Mouse (Mus musculus) kidney, postnatal 4 days (tissue): ENCODE results near the gene Gm19684.

Source experiments
- DNase-seq, 2 experiments: peaks; one replicate each; pipeline ENCODE4 v3.0.0; 2021; ENCODE audit warnings: mixed read lengths in 2 of 2

The Gm19684 gene

GRCm38 (mm10) chr17:36178938-36179337, 57.5 kb downstream of the Gm19684 start:
- DNase-seq, result peak; percentile 27 to 32
